Mouse (Mus musculus) liver, postnatal 0 days (tissue): ENCODE results near the gene Pom121l2.

Experiments
- CTCF ChIP-seq: sonication (generic); IDR thresholded peaks from 2 replicates; pipeline ENCODE4 v1.5.1; 2016; ENCODE audit warnings: antibody characterized with exemption, low read depth
- EP300 ChIP-seq: IDR thresholded peaks from 2 replicates; pipeline ENCODE4 v1.6.1; 2016; ENCODE audit warnings: antibody characterized with exemption, low read depth, mild to moderate bottlenecking

GRCm38 (mm10) chr13:21998412-21998811 is 17.4 kb downstream of the Pom121l2 start:
- TF ChIP-seq CTCF (no peak), EP300 (no peak)
